21 mouse cellular contexts compared by ENCODE assay signal in the genomic region with DNA sequence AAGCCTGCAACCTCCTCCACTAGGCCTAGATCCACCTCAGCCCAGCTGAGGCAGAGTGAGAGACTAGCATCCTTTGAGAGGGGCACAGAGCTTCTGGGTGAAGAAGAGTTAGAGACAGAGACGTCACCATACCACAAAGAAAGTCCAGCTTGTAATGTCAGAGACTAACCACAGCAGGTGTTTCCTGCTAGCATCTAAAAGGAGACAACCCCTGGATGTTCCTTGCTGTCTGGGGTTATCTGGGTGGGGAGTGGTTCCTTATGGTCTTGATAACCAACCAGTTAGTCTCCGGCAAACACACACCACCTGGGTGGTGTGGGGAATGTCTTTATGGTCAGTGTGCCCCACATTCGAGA.
A peak's percentile ranks its signal among the peaks of the same experiment; 100 is the strongest.
DNase-seq lines count a peak whose midpoint lies in the region; ATAC-seq lines count a peak whose summit lies in the region.
"Had no signal": no experiment of that assay in that cellular context is flagged by ENCODE, and none has a peak within 500 bp of the region (broad histone marks: within the 10 kb centered on the region; RNA-seq: fewer than 3 reads in every experiment).

No protein-coding gene starts in this region.

- no peak overlapping the region for H3K4me3 ChIP-seq in kidney, embryonic 15.5 days (replicated peaks)
- H3K4me3 ChIP-seq in macrophage (ENCODE audit: inconsistent target), result no peak overlapping the region
- no peak overlapping the region for H3K4me3 ChIP-seq in midbrain, embryonic 16.5 days (ENCODE audit: low read depth, low read length)
- H3K4me3 ChIP-seq: heart, embryonic 15.5 days; hindbrain, embryonic 15.5 days; limb, embryonic 13.5 days; midbrain, embryonic 15.5 days; neural tube, embryonic 15.5 days; stomach, embryonic 15.5 days had no signal

- no peak for DNase-seq in kidney, adult 8-10 months
- peak; percentile 50 for DNase-seq in c-Kit-positive CD71-negative TER-119-negative erythroid progenitor cells, embryonic 14.5 days (ENCODE audit: low read depth)
- peak; percentile 29 to 30 for DNase-seq in thymus, postnatal 10 days (ENCODE audit: low spot score in 2 of 2)
- DNase-seq in adrenal gland, adult 18-20 months (ENCODE audit: low spot score in 2 of 2), result no peak
- no peak for DNase-seq in Muller cell, postnatal 12 days (ENCODE audit: inconsistent ontology term)
- DNase-seq: adrenal gland, postnatal 25 days; cerebellum, adult 11 months; gastrocnemius, postnatal 36 days; kidney, postnatal 10 days; layer of hippocampus, postnatal 36 days; lung, postnatal 10 days; right cerebral cortex, postnatal 14 days had no signal

- no peak for ATAC-seq in kidney, embryonic 15.5 days (replicated peaks; ENCODE audit: low FRiP score)
- no peak for ATAC-seq in midbrain, embryonic 16.5 days
- ATAC-seq: midbrain, embryonic 15.5 days had no signal

- no peaks in the 10 kb centered on the region for H3K27me3 ChIP-seq in kidney, embryonic 15.5 days
- H3K27me3 ChIP-seq in midbrain, embryonic 16.5 days (ENCODE audit: control insufficient read depth, insufficient read depth, low read depth, low read length), result no peaks in the 10 kb centered on the region
- H3K27me3 ChIP-seq: heart, embryonic 15.5 days; hindbrain, embryonic 15.5 days; limb, embryonic 13.5 days; midbrain, embryonic 15.5 days; neural tube, embryonic 15.5 days; stomach, embryonic 15.5 days had no signal

- no peak overlapping the region for H3K9ac ChIP-seq in kidney, embryonic 15.5 days
- H3K9ac ChIP-seq in midbrain, embryonic 16.5 days (ENCODE audit: low read depth, low read length), result no peak overlapping the region
- H3K9ac ChIP-seq: heart, embryonic 15.5 days; hindbrain, embryonic 15.5 days; limb, embryonic 13.5 days; midbrain, embryonic 15.5 days; neural tube, embryonic 15.5 days; stomach, embryonic 15.5 days had no signal

- H3K4me2 ChIP-seq in kidney, embryonic 15.5 days, result no peak overlapping the region
- no peak overlapping the region for H3K4me2 ChIP-seq in midbrain, embryonic 16.5 days (ENCODE audit: low read length)
- H3K4me2 ChIP-seq: heart, embryonic 15.5 days; hindbrain, embryonic 15.5 days; limb, embryonic 13.5 days; midbrain, embryonic 15.5 days; neural tube, embryonic 15.5 days; stomach, embryonic 15.5 days had no signal

- WGBS in kidney, embryonic 15.5 days, result 83% methylated on average over 3 of the region's 3 CpGs
- WGBS in macrophage (ENCODE audit: missing documents), result 13% methylated on average over 3 of the region's 3 CpGs
- WGBS in midbrain, embryonic 16.5 days, result 83% methylated on average over 3 of the region's 3 CpGs

- H3K9me3 ChIP-seq in kidney, embryonic 15.5 days (replicated peaks), result no peaks in the 10 kb centered on the region
- H3K9me3 ChIP-seq in midbrain, embryonic 16.5 days (replicated peaks; ENCODE audit: control insufficient read depth, low read length, poor library complexity, severe bottlenecking), result no peaks in the 10 kb centered on the region
- H3K9me3 ChIP-seq: heart, embryonic 15.5 days; hindbrain, embryonic 15.5 days; limb, embryonic 13.5 days; midbrain, embryonic 15.5 days; neural tube, embryonic 15.5 days; stomach, embryonic 15.5 days had no signal

- H3K79me2 ChIP-seq in macrophage (ENCODE audit: inconsistent target), result peaks cover 4% of the 10 kb centered on the region; the same call in 1 of the 2 replicates

- H3K36me3 ChIP-seq in kidney, embryonic 15.5 days, result peaks cover 95% of the 10 kb centered on the region
- H3K36me3 ChIP-seq in macrophage (ENCODE audit: inconsistent target), result peaks cover 51% of the 10 kb centered on the region
- H3K36me3 ChIP-seq in midbrain, embryonic 16.5 days (ENCODE audit: control insufficient read depth, insufficient read depth, low read length), result peaks cover 37% of the 10 kb centered on the region

- H3K4me1 ChIP-seq in kidney, embryonic 15.5 days, result peaks cover 10% of the 10 kb centered on the region
- H3K4me1 ChIP-seq in midbrain, embryonic 16.5 days (ENCODE audit: control insufficient read depth, insufficient read depth, low read length), result peaks cover 7% of the 10 kb centered on the region; the same call in 1 of the 2 replicates
- H3K4me1 ChIP-seq: limb, embryonic 13.5 days; stomach, embryonic 15.5 days had no signal

- 0 out of 2 replicates have a peak overlapping the region, but pooled peaks have one; percentile 9 for H3K27ac ChIP-seq in kidney, embryonic 15.5 days
- H3K27ac ChIP-seq in macrophage, result peak overlapping the region; percentile 61
- H3K27ac ChIP-seq in midbrain, embryonic 16.5 days (ENCODE audit: low read length), result no peak overlapping the region
- H3K27ac ChIP-seq: hindbrain, embryonic 15.5 days; limb, embryonic 13.5 days; midbrain, embryonic 15.5 days; neural tube, embryonic 15.5 days; stomach, embryonic 15.5 days had no signal

Comparison
In these comparisons a context has a peak if more than half of its experiments do, and no peak if none do; other contexts are left out.
1. DNase-seq: peak in c-Kit-positive CD71-negative TER-119-negative erythroid progenitor cells, embryonic 14.5 days (single experiment) and thymus, postnatal 10 days (2 of 2); none in kidney, adult 8-10 months (0 of 2), adrenal gland, adult 18-20 months (0 of 2) and Muller cell, postnatal 12 days (single experiment).